Mouse (Mus musculus) liver, embryonic 14.5 days (tissue): ENCODE results near the gene Dock9.

Experiments used
- CTCF ChIP-seq: IDR thresholded peaks from 2 replicates; pipeline ENCODE4 v1.5.1; 2016; ENCODE audit warnings: antibody characterized with exemption, low read depth, control low read depth
- EP300 ChIP-seq: IDR thresholded peaks from 2 replicates; pipeline ENCODE4 v1.6.1; 2016; ENCODE audit warnings: antibody characterized with exemption, low read depth

DNA sequence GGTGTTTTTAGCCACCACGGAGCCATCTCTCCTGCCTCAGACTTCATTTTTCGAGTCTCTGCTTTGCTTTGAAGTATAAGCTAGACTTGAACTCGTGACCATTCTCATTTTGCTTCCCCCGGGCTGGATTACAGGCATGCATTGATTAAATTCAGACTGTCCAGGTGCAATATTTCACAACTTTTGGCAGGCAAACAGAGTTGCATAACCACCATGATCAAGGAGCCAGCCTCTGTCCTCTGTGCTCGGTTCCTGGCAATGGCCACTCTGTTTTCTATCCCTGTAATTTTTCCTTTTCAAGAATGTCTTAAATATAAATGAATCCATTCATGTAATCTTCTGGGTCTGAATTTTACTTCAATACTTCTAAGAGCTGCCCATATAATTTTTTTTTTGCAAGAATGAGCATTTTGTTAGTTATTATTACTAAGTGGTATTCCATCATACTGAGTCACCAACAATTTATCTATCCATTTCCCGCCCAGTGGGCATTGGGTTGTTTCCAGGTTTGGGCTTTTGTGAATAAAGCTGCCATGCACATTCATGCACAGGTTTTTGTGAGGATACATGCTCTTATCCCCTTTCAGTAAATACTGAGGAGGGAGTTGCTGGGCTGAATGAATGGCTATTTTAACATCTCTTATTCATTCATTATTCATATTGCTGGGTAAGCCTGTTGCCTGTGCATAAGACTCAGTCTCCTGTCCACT lies 183.0 kb downstream of the Dock9 start:
- TF ChIP-seq EP300 (no peak), CTCF (no peak)
